Mouse (Mus musculus) E14TG2a.4 (cell line): ENCODE measurements around the gene Ppm1m.

Experiments
- H3K27me3 ChIP-seq: 2 replicates; pipeline ENCODE4 v1.6.1; 2014; ENCODE audit warnings: low read length, control low read depth; ENCODE audit not compliant: insufficient read depth
- H3K36me3 ChIP-seq: 2 replicates; pipeline ENCODE4 v1.6.1; 2014; ENCODE audit warnings: low read length, control low read depth; ENCODE audit not compliant: insufficient read depth
- H3K4me1 ChIP-seq: replicated peaks from 2 replicates; pipeline ENCODE4 v1.6.1; 2014; ENCODE audit warnings: low read depth, low read length, control low read depth
- H3K4me3 ChIP-seq: replicated peaks from 2 replicates; pipeline ENCODE4 v1.5.1; 2014; ENCODE audit warnings: mild to moderate bottlenecking, low read length
- H3K9me3 ChIP-seq: 2 replicates; pipeline ENCODE4 v1.6.1; 2014; ENCODE audit warnings: low read length, control low read depth
- CTCF ChIP-seq: conservative IDR thresholded peaks from 2 replicates; pipeline ENCODE4 v1.5.1; 2014; ENCODE audit warnings: low read length
- NANOG ChIP-seq: IDR thresholded peaks from 2 replicates; pipeline ENCODE4 v1.6.1; 2014; ENCODE audit warnings: borderline replicate concordance, low read length, mixed read lengths
- POU5F1 ChIP-seq: IDR thresholded peaks from 2 replicates; pipeline ENCODE4 v1.6.1; 2014; ENCODE audit warnings: low read length, borderline replicate concordance

Gene Ppm1m

DNA sequence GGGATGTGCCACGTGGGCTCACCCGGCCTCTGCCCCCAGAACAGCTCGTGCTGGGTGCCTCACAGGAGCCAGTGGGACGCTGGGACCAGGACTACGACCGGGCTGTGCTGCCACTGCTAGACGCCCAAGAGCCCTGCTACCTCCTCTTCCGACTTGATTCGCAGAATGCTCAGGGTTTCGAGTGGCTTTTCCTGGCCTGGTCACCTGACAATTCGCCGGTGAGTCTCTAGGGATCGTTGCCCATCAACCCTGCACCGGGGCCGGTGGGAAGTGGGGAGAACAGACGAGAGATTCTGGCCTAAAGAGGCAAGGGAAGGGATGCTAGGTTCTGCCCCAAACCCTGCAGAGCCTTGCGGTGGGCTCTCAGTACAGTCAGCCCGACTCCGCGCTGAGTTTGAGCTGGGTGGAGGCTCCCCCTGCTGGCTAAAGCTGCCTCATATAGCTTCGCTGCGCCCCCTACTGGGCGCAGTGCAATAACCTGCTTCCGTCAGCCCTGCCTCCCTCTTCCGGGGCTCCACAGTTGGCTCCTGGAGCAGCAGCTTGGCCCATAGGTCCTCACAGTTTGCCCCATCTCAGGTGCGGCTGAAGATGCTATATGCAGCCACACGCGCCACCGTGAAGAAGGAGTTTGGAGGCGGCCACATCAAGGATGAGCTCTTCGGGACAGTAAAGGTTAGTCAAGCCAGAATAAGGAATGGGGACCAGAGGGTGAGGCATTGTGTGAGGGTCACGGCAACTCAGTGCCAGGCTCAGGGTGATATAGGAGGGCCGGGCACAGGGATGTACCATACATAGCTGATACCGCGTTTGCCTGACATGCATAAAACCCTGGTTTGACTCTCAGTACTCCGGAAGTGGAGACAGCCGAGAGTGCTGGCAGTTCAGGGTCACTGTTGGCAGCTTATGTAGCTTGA is 12.4 kb upstream of the Ppm1m start:
- H3K9me3 ChIP-seq, result no peaks in the 10 kb centered on the region
- TF ChIP-seq CTCF (peak; percentile 96), NANOG (no peak), POU5F1 (no peak)
- no peaks in the 10 kb centered on the region for H3K27me3 ChIP-seq
- peak overlapping the region; percentile 85 for H3K4me3 ChIP-seq
- peaks cover 69% of the 10 kb centered on the region for H3K4me1 ChIP-seq
- peaks cover 76% of the 10 kb centered on the region for H3K36me3 ChIP-seq

DNA sequence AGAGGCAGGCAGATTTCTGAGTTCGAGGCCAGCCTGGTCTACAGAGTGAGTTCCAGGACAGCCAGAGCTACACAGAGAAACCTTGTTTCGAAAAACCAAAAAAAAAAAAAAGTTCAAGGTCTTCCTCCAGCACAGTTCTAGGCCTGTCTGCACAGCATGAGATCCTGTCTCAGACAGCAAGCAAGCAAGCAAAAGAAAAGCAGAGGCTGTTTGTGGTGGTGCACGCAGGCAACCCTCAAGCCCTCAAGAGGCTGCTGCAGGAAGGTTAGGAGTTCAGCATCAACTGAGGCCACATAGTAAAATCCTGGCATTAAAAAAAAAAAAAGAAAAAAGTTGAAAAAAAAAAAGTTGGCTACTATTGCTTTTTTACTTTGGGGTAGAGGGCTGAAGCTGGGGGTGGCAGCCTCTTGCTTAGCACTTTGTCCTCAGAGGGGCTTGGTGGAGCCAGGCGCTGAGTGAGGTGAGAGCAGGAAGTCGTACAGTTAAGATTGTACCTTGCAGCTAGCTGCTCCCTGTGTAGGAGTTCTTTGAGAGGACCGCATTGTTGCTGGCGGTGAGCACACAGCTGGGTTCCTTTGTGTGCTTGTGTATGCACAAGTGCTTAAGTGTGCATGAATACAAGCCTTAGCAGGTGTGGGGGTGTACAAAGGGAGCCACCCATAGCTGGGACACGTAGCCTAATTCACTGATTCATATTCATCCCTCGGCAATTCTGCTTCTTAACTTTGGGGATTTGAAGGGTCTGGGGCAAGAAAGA is 11.5 kb upstream of the Ppm1m start:
- Histone ChIP-seq H3K4me1 (peaks cover 76% of the 10 kb centered on the region), H3K27me3 (no peaks in the 10 kb centered on the region)
- TF ChIP-seq POU5F1, result no peak
- TF ChIP-seq CTCF, result no peak
- peak; percentile 92 for TF ChIP-seq NANOG

DNA sequence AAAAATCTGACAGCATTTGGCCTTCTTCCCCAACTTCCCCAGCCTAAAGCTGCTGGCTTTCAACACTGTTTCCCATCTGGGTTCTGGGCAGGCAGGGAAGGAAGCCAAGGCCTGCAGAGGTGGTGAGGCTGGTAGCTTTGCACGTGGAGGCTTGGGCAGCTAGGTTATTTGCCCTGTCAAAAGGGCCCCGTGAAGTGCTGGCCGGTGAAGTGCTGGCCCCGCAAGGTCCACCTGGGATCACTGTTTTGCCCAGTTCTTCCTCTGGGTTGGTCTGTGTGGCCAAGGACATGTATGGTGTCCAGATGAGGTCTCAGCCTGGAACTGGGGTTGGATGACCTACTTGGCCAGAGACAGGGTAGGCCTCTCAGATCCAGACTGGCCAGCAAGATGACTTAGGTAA is 10.4 kb upstream of the Ppm1m start:
- H3K27me3 ChIP-seq, result no peaks in the 10 kb centered on the region
- H3K36me3 ChIP-seq, result peaks cover 75% of the 10 kb centered on the region
- peak overlapping the region; percentile 85 for H3K4me3 ChIP-seq
- peaks cover 82% of the 10 kb centered on the region for H3K4me1 ChIP-seq
- TF ChIP-seq NANOG (no peak), POU5F1 (no peak), CTCF (no peak)
- no peaks in the 10 kb centered on the region for H3K9me3 ChIP-seq

More for the DNA sequence above, 11.5 kb upstream of the Ppm1m start:
- H3K4me3 ChIP-seq, result peak overlapping the region; percentile 85
- H3K36me3 ChIP-seq, result peaks cover 76% of the 10 kb centered on the region
- H3K9me3 ChIP-seq, result no peaks in the 10 kb centered on the region

DNA sequence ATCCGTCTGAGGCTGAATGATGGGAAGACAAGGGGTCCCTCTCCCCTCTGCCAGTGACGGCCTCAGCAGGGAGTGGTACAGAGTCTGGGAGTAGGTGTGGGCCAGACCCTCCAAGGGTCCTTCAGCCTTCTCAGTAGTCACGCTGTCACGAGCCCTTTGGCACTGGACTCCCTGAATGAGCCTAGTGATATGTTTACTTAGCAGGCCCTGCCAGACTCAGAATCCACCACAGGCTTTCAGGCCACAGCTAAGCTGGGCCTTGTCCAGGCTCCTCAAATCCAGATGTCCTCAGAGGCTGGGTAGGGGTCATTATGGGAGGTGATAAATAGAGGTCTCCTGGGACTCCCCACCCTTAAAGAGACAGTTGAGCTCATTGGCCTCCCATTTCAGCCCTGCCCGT is 8.6 kb upstream of the Ppm1m start:
- peaks cover 70% of the 10 kb centered on the region for H3K36me3 ChIP-seq
- peak overlapping the region; percentile 26; the same call in 1 of the 2 replicates for H3K4me3 ChIP-seq
- no peaks in the 10 kb centered on the region for H3K9me3 ChIP-seq
- H3K4me1 ChIP-seq, result peaks cover 82% of the 10 kb centered on the region
- no peaks in the 10 kb centered on the region for H3K27me3 ChIP-seq
- TF ChIP-seq NANOG, result no peak
- no peak for TF ChIP-seq CTCF
- no peak for TF ChIP-seq POU5F1

DNA sequence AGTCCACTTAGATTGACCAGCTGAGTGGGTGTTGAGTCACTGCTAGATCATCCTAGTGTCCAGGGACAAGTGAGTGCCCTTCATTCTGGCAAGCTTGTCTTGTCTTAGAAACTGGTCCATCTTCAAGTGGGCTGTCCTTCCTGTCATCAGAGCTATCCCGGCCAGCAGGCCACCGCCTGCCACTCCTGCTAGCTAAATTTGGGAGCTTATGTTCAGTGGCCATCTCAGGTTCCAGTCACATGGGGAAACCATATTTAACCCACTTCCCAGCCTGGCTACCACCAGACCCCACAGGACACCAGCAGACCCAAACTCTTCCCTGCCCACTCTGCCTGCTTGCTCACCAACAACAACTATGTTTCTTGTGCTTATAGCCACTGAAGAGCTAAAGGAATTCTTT is 7.0 kb upstream of the Ppm1m start:
- Histone ChIP-seq H3K9me3 (no peaks in the 10 kb centered on the region), H3K36me3 (peaks cover 59% of the 10 kb centered on the region), H3K4me3 (0 out of 2 replicates have a peak overlapping the region, but pooled peaks have one; percentile 60), H3K4me1 (peaks cover 80% of the 10 kb centered on the region), H3K27me3 (no peaks in the 10 kb centered on the region)
- TF ChIP-seq NANOG (no peak), CTCF (no peak), POU5F1 (no peak)

DNA sequence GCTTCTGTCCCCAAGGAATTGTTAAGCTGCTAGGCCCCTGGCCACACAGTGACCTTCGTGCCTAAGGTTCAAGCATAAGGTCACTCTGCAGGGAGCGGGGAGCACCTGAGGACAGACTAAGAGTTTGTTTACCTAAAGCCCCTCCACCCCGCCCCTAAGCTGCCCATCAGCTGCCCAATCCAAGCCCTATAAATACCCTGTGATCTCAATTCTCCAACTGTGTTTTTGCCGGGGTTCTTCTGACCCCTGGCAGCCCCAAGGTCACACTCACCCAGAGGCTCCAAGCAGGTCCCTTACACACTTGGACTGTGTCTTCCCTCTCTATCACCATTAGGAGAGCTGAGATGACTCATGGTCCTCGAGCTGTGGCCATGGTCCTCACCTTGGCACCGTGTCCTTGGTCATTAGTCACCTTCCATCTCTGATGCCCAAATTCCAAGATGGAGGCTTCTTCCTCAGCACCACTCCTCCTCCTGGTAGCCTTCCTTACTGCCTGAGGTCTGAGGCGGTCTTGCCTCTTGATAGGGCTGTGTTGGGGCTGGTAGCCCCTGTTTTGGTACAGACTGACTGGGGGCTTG is 6.3 kb upstream of the Ppm1m start:
- Histone ChIP-seq H3K36me3 (peaks cover 59% of the 10 kb centered on the region), H3K4me3 (peak overlapping the region; percentile 60), H3K9me3 (no peaks in the 10 kb centered on the region), H3K4me1 (peaks cover 82% of the 10 kb centered on the region), H3K27me3 (no peaks in the 10 kb centered on the region)
- TF ChIP-seq POU5F1, result no peak
- TF ChIP-seq CTCF, result no peak
- TF ChIP-seq NANOG, result no peak

DNA sequence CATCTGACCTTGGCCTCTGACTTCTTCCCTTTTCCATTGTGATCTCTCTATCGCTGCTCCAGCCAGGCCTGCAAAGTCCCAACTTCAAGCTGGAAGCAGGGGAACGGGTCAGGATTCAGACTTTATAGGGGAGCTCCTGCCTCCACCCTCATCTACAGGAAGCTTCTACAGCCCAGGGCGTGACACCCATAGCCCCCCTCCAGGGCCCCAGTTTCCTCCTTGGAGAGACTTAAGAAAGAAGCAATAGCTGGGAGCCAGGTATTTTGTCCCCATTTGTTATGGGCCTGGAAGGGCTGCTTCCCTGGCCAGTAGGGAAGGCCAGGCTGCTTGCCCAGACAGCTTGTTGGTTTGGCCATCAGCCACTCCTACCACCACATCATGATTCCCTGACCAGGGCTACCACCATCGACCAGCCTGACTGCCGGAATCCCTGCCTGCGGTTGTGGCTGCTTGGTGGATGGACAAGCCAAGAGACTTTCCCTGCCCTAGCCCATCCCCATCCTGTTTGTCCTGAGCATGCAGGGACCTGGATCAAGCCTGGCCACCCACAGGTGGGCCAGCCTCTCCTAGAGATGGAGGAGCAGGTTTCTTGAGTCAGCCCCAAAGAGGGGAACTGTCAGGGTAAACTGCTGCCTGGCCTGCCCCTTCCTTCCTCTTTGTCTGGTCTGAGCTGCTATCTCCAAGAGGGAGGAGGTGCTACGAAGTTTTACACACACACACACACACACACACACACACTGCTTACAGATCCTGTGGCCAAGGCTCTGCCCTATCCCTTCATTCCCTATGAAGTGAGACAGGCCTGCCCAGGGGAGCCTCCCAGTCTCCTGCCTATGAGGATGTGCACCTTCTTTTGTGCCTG is 4.7 kb upstream of the Ppm1m start:
- H3K4me1 ChIP-seq, result peaks cover 83% of the 10 kb centered on the region
- no peaks in the 10 kb centered on the region for H3K9me3 ChIP-seq
- peaks cover 49% of the 10 kb centered on the region for H3K36me3 ChIP-seq
- H3K27me3 ChIP-seq, result no peaks in the 10 kb centered on the region
- peak overlapping the region; percentile 92 for H3K4me3 ChIP-seq
- TF ChIP-seq POU5F1, result no peak
